Comparison of ENCODE assay signal across 23 mouse cellular contexts in genomic region chr4:137027051-137027450, GRCm38 (mm10). TPM values are rescaled to one million over a fixed set of nuclear protein-coding genes. Genes with fewer than 3 reads are reported as not detected.
DNase-seq lines count a peak whose midpoint lies in the region; ATAC-seq and TF ChIP-seq lines count a peak whose summit lies in the region.
"Had no signal": no experiment of that assay in that cellular context is flagged by ENCODE, and none has a peak within 500 bp of the region (broad histone marks: within the 10 kb centered on the region; RNA-seq: fewer than 3 reads in every experiment).

No protein-coding gene starts in this region.

- H3K4me2 ChIP-seq in liver, embryonic 11.5 days, result no peak overlapping the region
- no peak overlapping the region for H3K4me2 ChIP-seq in liver, postnatal 0 days (ENCODE audit: low read depth, low read length)
- no peak overlapping the region for H3K4me2 ChIP-seq in liver, embryonic 14.5 days (ENCODE audit: low read depth)
- no peak overlapping the region for H3K4me2 ChIP-seq in myocyte (ENCODE audit: low read depth)
- H3K4me2 ChIP-seq: embryonic facial prominence, embryonic 15.5 days; heart, embryonic 13.5 days; hindbrain, embryonic 12.5 days had no signal

- H3K27me3 ChIP-seq in liver, embryonic 11.5 days (replicated peaks; ENCODE audit: control insufficient read depth, insufficient read depth, low read length), result no peaks in the 10 kb centered on the region
- H3K27me3 ChIP-seq in liver, postnatal 0 days (ENCODE audit: insufficient read depth, low read length), result no peaks in the 10 kb centered on the region
- H3K27me3 ChIP-seq in C2C12 (ENCODE audit: control insufficient read depth, insufficient read depth, insufficient read length), result no peaks in the 10 kb centered on the region
- no peaks in the 10 kb centered on the region for H3K27me3 ChIP-seq in liver, embryonic 14.5 days (ENCODE audit: control insufficient read depth, insufficient read depth, low read length)
- H3K27me3 ChIP-seq in myocyte (ENCODE audit: control insufficient read depth, insufficient read depth, insufficient read length), result no peaks in the 10 kb centered on the region
- H3K27me3 ChIP-seq: embryonic facial prominence, embryonic 15.5 days; heart, embryonic 13.5 days; hindbrain, embryonic 12.5 days had no signal

- no peaks in the 10 kb centered on the region for H3K9me3 ChIP-seq in liver, embryonic 11.5 days (ENCODE audit: control insufficient read depth, low read length)
- no peaks in the 10 kb centered on the region for H3K9me3 ChIP-seq in liver, postnatal 0 days (ENCODE audit: low read length)
- no peaks in the 10 kb centered on the region for H3K9me3 ChIP-seq in liver, embryonic 14.5 days (ENCODE audit: control insufficient read depth, low read length)
- H3K9me3 ChIP-seq: embryonic facial prominence, embryonic 15.5 days; forebrain, embryonic 10.5 days; heart, embryonic 13.5 days; hindbrain, embryonic 12.5 days had no signal

- peaks cover 29% of the 10 kb centered on the region for H3K79me2 ChIP-seq in C2C12 (ENCODE audit: control insufficient read depth, insufficient read depth)
- peaks cover 6% of the 10 kb centered on the region for H3K79me2 ChIP-seq in myocyte (ENCODE audit: control insufficient read depth, insufficient read depth)

- ATAC-seq in liver, embryonic 11.5 days (replicated peaks; ENCODE audit: low FRiP score), result peak; percentile 45
- no peak; the same call in 1 of the 2 replicates for ATAC-seq in liver, postnatal 0 days
- peak; percentile 41 for ATAC-seq in liver, embryonic 14.5 days (ENCODE audit: insufficient read depth)
- ATAC-seq: forebrain, embryonic 14.5 days; hindbrain, embryonic 16.5 days had no signal

- no peak for TF ChIP-seq CTCF in liver, postnatal 0 days (IDR thresholded peaks at IDR 0.05; ENCODE audit: low read depth)
- TF ChIP-seq CTCF in C2C12 (IDR thresholded peaks at IDR 0.05; ENCODE audit: control insufficient read depth, insufficient read depth, insufficient read length), result no peak
- TF ChIP-seq CTCF in liver, embryonic 14.5 days (IDR thresholded peaks at IDR 0.05; ENCODE audit: low read depth), result no peak

- TF ChIP-seq POLR2A in myocyte (IDR thresholded peaks at IDR 0.05; ENCODE audit: insufficient read length, low read depth), result no peak

- H3K9ac ChIP-seq in liver, embryonic 11.5 days (ENCODE audit: low read depth, low read length), result no peak overlapping the region
- no peak overlapping the region for H3K9ac ChIP-seq in liver, postnatal 0 days (replicated peaks)
- H3K9ac ChIP-seq in liver, embryonic 14.5 days (replicated peaks), result no peak overlapping the region
- H3K9ac ChIP-seq: embryonic facial prominence, embryonic 15.5 days; heart, embryonic 13.5 days; hindbrain, embryonic 12.5 days had no signal

- DNase-seq in liver, embryonic 11.5 days (ENCODE audit: low spot score), result no peak
- DNase-seq in liver, postnatal 0 days, result no peak
- no peak for DNase-seq in liver, embryonic 14.5 days (ENCODE audit: low read depth in 3 of 3, low spot score in 3 of 3)
- DNase-seq in gastrocnemius, adult 18-20 months (ENCODE audit: low spot score), result no peak
- no peak for DNase-seq in spleen, postnatal 14 days (ENCODE audit: low spot score in 2 of 2)
- DNase-seq: adrenal gland, adult 2 months; B cell, adult 2 months; cerebellum, adult 11 months; cerebellum, adult 8-10 months; cerebellum, postnatal 14 days; embryo, embryonic 11 days; gastrocnemius, postnatal 36 days; heart, adult 11 months; heart, postnatal 4 days had no signal

- 45% methylated on average over 5 of the region's 5 CpGs for WGBS in liver, embryonic 11.5 days
- WGBS in liver, postnatal 0 days (ENCODE audit: insufficient replicate concordance), result 60% methylated on average over 5 of the region's 5 CpGs
- WGBS in liver, embryonic 14.5 days (ENCODE audit: insufficient replicate concordance), result 11% methylated on average over 5 of the region's 5 CpGs

- H3ac ChIP-seq in C2C12 (ENCODE audit: control insufficient read depth, insufficient read length, low read depth) (no peak overlapping the region), myocyte (ENCODE audit: control insufficient read depth, insufficient read length) (no peak overlapping the region)

- peaks cover 32% of the 10 kb centered on the region for H3K4me1 ChIP-seq in liver, embryonic 11.5 days (replicated peaks; ENCODE audit: control insufficient read depth, insufficient read depth, low read length)
- peaks cover 2% of the 10 kb centered on the region; the same call in 1 of the 2 replicates for H3K4me1 ChIP-seq in liver, postnatal 0 days (ENCODE audit: insufficient read depth)
- peaks cover 9 to 26% of the 10 kb centered on the region in 2 experiments for H3K4me1 ChIP-seq in liver, embryonic 14.5 days (replicated peaks; ENCODE audit: control insufficient read depth in 2 of 2, insufficient read depth in 2 of 2, low read length in 1 of 2)
- H3K4me1 ChIP-seq: hindbrain, embryonic 12.5 days had no signal

- H3K4me3 ChIP-seq in liver, embryonic 11.5 days (ENCODE audit: low read depth, low read length), result no peak overlapping the region
- H3K4me3 ChIP-seq in liver, postnatal 0 days (ENCODE audit: low read depth, low read length), result no peak overlapping the region
- no peak overlapping the region for H3K4me3 ChIP-seq in C2C12 (ENCODE audit: insufficient read depth, poor library complexity, severe bottlenecking)
- H3K4me3 ChIP-seq in liver, embryonic 14.5 days (ENCODE audit: insufficient read depth in 1 of 2, low read depth in 2 of 2, low read length in 2 of 2), result no peak overlapping the region
- H3K4me3 ChIP-seq in myocyte, result no peak overlapping the region
- H3K4me3 ChIP-seq: embryonic facial prominence, embryonic 15.5 days; erythroblast, embryonic 14.5 days; forebrain, embryonic 10.5 days; heart, embryonic 13.5 days; hindbrain, embryonic 12.5 days had no signal

- H3K79me3 ChIP-seq in C2C12 (ENCODE audit: low read depth), result peaks cover 12% of the 10 kb centered on the region

- H3K27ac ChIP-seq in liver, embryonic 11.5 days (ENCODE audit: low read depth, low read length), result no peak overlapping the region
- H3K27ac ChIP-seq in liver, postnatal 0 days (ENCODE audit: low read depth), result no peak overlapping the region
- H3K27ac ChIP-seq in liver, embryonic 14.5 days, result no peak overlapping the region
- H3K27ac ChIP-seq: embryonic facial prominence, embryonic 15.5 days; forebrain, embryonic 10.5 days; heart, embryonic 13.5 days; hindbrain, embryonic 12.5 days had no signal

- TF ChIP-seq EP300 in liver, postnatal 0 days (IDR thresholded peaks at IDR 0.05; ENCODE audit: low read depth), result no peak
- TF ChIP-seq EP300 in liver, embryonic 14.5 days (IDR thresholded peaks at IDR 0.05; ENCODE audit: low read depth), result no peak

- no peaks in the 10 kb centered on the region for H3K36me3 ChIP-seq in liver, embryonic 11.5 days (ENCODE audit: control insufficient read depth, insufficient read depth, low read length)
- H3K36me3 ChIP-seq in liver, postnatal 0 days (replicated peaks; ENCODE audit: insufficient read depth, low read length), result no peaks in the 10 kb centered on the region
- H3K36me3 ChIP-seq in C2C12 (ENCODE audit: control insufficient read depth, insufficient read depth), result no peaks in the 10 kb centered on the region
- no peaks in the 10 kb centered on the region for H3K36me3 ChIP-seq in liver, embryonic 14.5 days (replicated peaks; ENCODE audit: control insufficient read depth, insufficient read depth, low read depth)
- H3K36me3 ChIP-seq in myocyte (ENCODE audit: control insufficient read depth, insufficient read depth), result no peaks in the 10 kb centered on the region
- H3K36me3 ChIP-seq: embryonic facial prominence, embryonic 15.5 days; forebrain, embryonic 10.5 days; heart, embryonic 13.5 days; hindbrain, embryonic 12.5 days had no signal

TF ChIP-seq in C2C12, 6 proteins besides CTCF, POLR2A, EP300 and RAD21:
- TF ChIP-seq CEBPB (IDR thresholded peaks at IDR 0.05; ENCODE audit: low read depth) (no peak), USF1 (IDR thresholded peaks at IDR 0.05; ENCODE audit: low read depth) (no peak), MYOD1 (IDR thresholded peaks at IDR 0.05; ENCODE audit: control insufficient read depth, insufficient read length, low read depth) (peak; percentile 7), FOSL1 (IDR thresholded peaks at IDR 0.05; ENCODE audit: insufficient read depth, low read length, poor library complexity, severe bottlenecking) (no peak)

TF ChIP-seq in myocyte, 11 proteins besides CTCF, POLR2A, EP300 and RAD21:
- TF ChIP-seq MYOG (IDR thresholded peaks at IDR 0.05; ENCODE audit: control insufficient read depth in 1 of 3, insufficient read depth in 1 of 3, insufficient read length in 2 of 3, low read depth in 2 of 3) (no peak), MYOD1 (IDR thresholded peaks at IDR 0.05; ENCODE audit: control insufficient read depth in 1 of 3, insufficient read length in 2 of 3, low read depth in 2 of 3) (peak in 2 of 3 experiments; percentile 14 to 28)
TF ChIP-seq in myocyte: peak in this region for 1.

RNA-seq across cellular contexts. Expression of gene Zbtb40, which starts 21.6 kb away (rescaled TPM):
- 4.4 and 5.7 TPM in 2 replicates for polyA plus RNA-seq in liver, embryonic 11.5 days (2014; fragmentation: Nextera tagmentation; extraction: Ambion mirVana)
- 0.52 and 0.56 TPM in 2 replicates for polyA plus RNA-seq in liver, postnatal 0 days (2015; fragmentation: Nextera tagmentation; extraction: Ambion mirVana)
- polyA plus RNA-seq in C2C12 (2012; fragmentation: generic; extraction: Trizol) (9.1 TPM), myocyte (2012; fragmentation: generic; extraction: Trizol) (7.4 TPM)
- polyA plus RNA-seq in liver, embryonic 14.5 days (2012; rRNA removed), result 1.8 TPM in 2 replicates
- 1.1 and 1.4 TPM in 2 replicates for polyA plus RNA-seq in liver, embryonic 14.5 days (2014; fragmentation: Nextera tagmentation; extraction: Ambion mirVana)
- total RNA-seq in gastrocnemius, adult 18-20 months (2021), result 1 to 10 TPM; 7.9 to 8.1 TPM
